Mouse (Mus musculus) cortical plate, adult 2 months (tissue): ENCODE data around the gene Hspd1.

Experiments used
- CTCF ChIP-seq: fragments of 200-500 bp; IDR thresholded peaks from 2 replicates; pipeline ENCODE4 v1.5.1; 2011; ENCODE audit warnings: mild to moderate bottlenecking, control low read depth, low read length; ENCODE audit not compliant: insufficient read depth; ENCODE audit errors: extremely low read depth
- POLR2A ChIP-seq: fragments of 200-500 bp; IDR thresholded peaks from 2 replicates; pipeline ENCODE4 v1.6.1; 2011; ENCODE audit warnings: mild to moderate bottlenecking, low read length, control low read depth; ENCODE audit not compliant: insufficient read depth; ENCODE audit errors: extremely low read depth

DNA sequence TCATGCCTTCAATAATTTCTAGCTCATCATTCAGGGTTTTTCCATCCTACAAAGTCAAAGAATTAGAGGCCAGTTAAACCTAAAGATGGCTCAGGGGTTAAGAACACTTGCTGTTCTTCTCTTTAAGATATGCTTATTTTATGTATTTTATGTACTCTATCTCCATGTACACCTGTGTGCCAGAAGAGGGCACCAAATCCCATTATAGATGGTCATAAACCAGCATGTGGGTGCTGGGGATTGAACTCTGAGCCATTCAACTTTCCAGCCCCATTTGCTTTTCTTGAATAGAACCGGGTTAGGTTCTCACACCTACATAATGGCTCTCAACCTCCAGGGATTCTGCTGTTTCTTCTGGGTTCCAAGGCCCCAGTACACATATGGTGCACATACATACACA is 5.9 kb downstream of the Hspd1 start:
- TF ChIP-seq CTCF (no peak), POLR2A (no peak)
